Mouse (Mus musculus) retina, postnatal 7 days (tissue): ENCODE measurements around the gene Prkch.

ENCODE experiments used
- DNase-seq: peaks from one replicate; pipeline ENCODE4 v3.0.0-alpha.2; 2012; ENCODE audit warnings: low read depth, low spot score

Gene Prkch

DNA sequence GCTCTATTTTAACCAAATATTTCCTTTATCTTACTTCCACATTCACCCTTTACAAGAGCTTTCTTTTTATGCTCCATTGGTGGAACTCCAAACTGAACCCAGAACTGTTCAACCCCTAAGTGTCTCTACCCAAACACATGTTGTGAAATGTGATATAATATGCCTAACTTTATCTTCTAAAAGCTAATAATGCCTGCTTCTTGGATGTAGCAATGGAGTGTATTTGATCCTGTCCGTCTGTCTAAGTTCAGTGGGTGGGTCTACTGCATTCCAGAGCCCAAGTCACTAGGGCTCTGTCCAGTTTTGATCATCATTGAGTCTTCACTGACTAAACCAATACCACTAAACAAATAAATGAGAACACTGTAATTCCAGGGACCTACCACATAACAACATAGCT is 240.2 kb downstream of the Prkch start:
- DNase-seq: no peak
